Mouse (Mus musculus): ENCODE measurements around the gene Slc41a1. TPM values are rescaled to one million over a fixed set of nuclear protein-coding genes. Genes with fewer than 3 reads are reported as not detected.

Slc41a1 gene
- polyA plus RNA-seq, 1 experiment from 2014 or later: 11.2 TPM

- H3K4me2 ChIP-seq (replicated peaks; ENCODE audit: low read depth, low read length): no peak overlapping the region
Observed at GRCm38 (mm10) chr1:131830971-131831641, 3.8 kb downstream of the Slc41a1 start.

GRCm38 (mm10) chr1:131837035-131837434 lies 9.7 kb downstream of the Slc41a1 start:
- no peak for ATAC-seq (ENCODE audit: low FRiP score, low TSS enrichment)
- H3K4me3 ChIP-seq (ENCODE audit: low read length): no peak overlapping the region
- no peaks in the 10 kb centered on the region for H3K27me3 ChIP-seq (ENCODE audit: control insufficient read depth, insufficient read depth, low read length)
- H3K27ac ChIP-seq (ENCODE audit: low read depth, low read length): no peak overlapping the region
- no peak overlapping the region for H3K4me2 ChIP-seq (replicated peaks; ENCODE audit: low read depth, low read length)
- 85% methylated on average over 3 of the region's 3 CpGs for WGBS
- no peaks in the 10 kb centered on the region for H3K9me3 ChIP-seq (ENCODE audit: control insufficient read depth, low read length)
- no peaks in the 10 kb centered on the region for H3K4me1 ChIP-seq (ENCODE audit: control insufficient read depth, insufficient read depth, low read length)
- H3K9ac ChIP-seq (ENCODE audit: low read depth, low read length): no peak overlapping the region; the same call in 1 of the 2 replicates
- H3K36me3 ChIP-seq (ENCODE audit: control insufficient read depth, insufficient read depth, low read length): peaks cover 37% of the 10 kb centered on the region; the same call in 1 of the 2 replicates

More at GRCm38 (mm10) chr1:131830971-131831641, 3.8 kb downstream of the Slc41a1 start:
- no peak for ATAC-seq (ENCODE audit: low FRiP score, low TSS enrichment)
- no peak overlapping the region for H3K9ac ChIP-seq (ENCODE audit: low read depth, low read length)
- WGBS: 79% methylated on average over 8 of the region's 8 CpGs
- H3K27ac ChIP-seq (ENCODE audit: low read depth, low read length): no peak overlapping the region
- H3K4me1 ChIP-seq (ENCODE audit: control insufficient read depth, insufficient read depth, low read length): peaks cover 7% of the 10 kb centered on the region
- peaks cover 25% of the 10 kb centered on the region; the same call in 1 of the 2 replicates for H3K36me3 ChIP-seq (ENCODE audit: control insufficient read depth, insufficient read depth, low read length)
- H3K9me3 ChIP-seq (ENCODE audit: control insufficient read depth, low read length): no peaks in the 10 kb centered on the region
- H3K4me3 ChIP-seq (ENCODE audit: low read length): no peak overlapping the region
- H3K27me3 ChIP-seq (ENCODE audit: control insufficient read depth, insufficient read depth, low read length): no peaks in the 10 kb centered on the region

GRCm38 (mm10) chr1:131838542-131838941 lies 11.2 kb downstream of the Slc41a1 start:
- 66% methylated on average over 5 of the region's 5 CpGs for WGBS
- Histone ChIP-seq H3K27ac (ENCODE audit: low read depth, low read length) (no peak overlapping the region), H3K4me3 (ENCODE audit: low read length) (no peak overlapping the region), H3K4me2 (replicated peaks; ENCODE audit: low read depth, low read length) (no peak overlapping the region), H3K4me1 (ENCODE audit: control insufficient read depth, insufficient read depth, low read length) (no peaks in the 10 kb centered on the region), H3K9ac (ENCODE audit: low read depth, low read length) (no peak overlapping the region), H3K9me3 (ENCODE audit: control insufficient read depth, low read length) (no peaks in the 10 kb centered on the region), H3K27me3 (ENCODE audit: control insufficient read depth, insufficient read depth, low read length) (no peaks in the 10 kb centered on the region), H3K36me3 (ENCODE audit: control insufficient read depth, insufficient read depth, low read length) (peaks cover 40% of the 10 kb centered on the region)
- no peak for ATAC-seq (ENCODE audit: low FRiP score, low TSS enrichment)

GRCm38 (mm10) chr1:131839279-131839678 lies 12.0 kb downstream of the Slc41a1 start:
- no peak overlapping the region for H3K27ac ChIP-seq (ENCODE audit: low read depth, low read length)
- 74% methylated on average over 2 of the region's 2 CpGs for WGBS
- no peak for ATAC-seq (ENCODE audit: low FRiP score, low TSS enrichment)
- H3K9ac ChIP-seq (ENCODE audit: low read depth, low read length): no peak overlapping the region
- H3K9me3 ChIP-seq (ENCODE audit: control insufficient read depth, low read length): no peaks in the 10 kb centered on the region
- no peak overlapping the region for H3K4me2 ChIP-seq (replicated peaks; ENCODE audit: low read depth, low read length)
- no peak overlapping the region for H3K4me3 ChIP-seq (ENCODE audit: low read length)
- H3K36me3 ChIP-seq (ENCODE audit: control insufficient read depth, insufficient read depth, low read length): peaks cover 43% of the 10 kb centered on the region
- no peaks in the 10 kb centered on the region for H3K4me1 ChIP-seq (ENCODE audit: control insufficient read depth, insufficient read depth, low read length)
- no peaks in the 10 kb centered on the region for H3K27me3 ChIP-seq (ENCODE audit: control insufficient read depth, insufficient read depth, low read length)

- Histone ChIP-seq H3K4me1 (ENCODE audit: control insufficient read depth, insufficient read depth, low read length) (no peaks in the 10 kb centered on the region), H3K27me3 (ENCODE audit: control insufficient read depth, insufficient read depth, low read length) (no peaks in the 10 kb centered on the region), H3K4me3 (ENCODE audit: low read length) (no peak overlapping the region), H3K9me3 (ENCODE audit: control insufficient read depth, low read length) (no peaks in the 10 kb centered on the region), H3K27ac (ENCODE audit: low read depth, low read length) (no peak overlapping the region), H3K4me2 (replicated peaks; ENCODE audit: low read depth, low read length) (no peak overlapping the region), H3K9ac (ENCODE audit: low read depth, low read length) (no peak overlapping the region), H3K36me3 (ENCODE audit: control insufficient read depth, insufficient read depth, low read length) (peaks cover 56% of the 10 kb centered on the region)
- no peak for ATAC-seq (ENCODE audit: low FRiP score, low TSS enrichment)
- 87% methylated on average over 4 of the region's 4 CpGs for WGBS
Observed at GRCm38 (mm10) chr1:131842221-131842620, 14.9 kb downstream of the Slc41a1 start.

- no peaks in the 10 kb centered on the region for H3K4me1 ChIP-seq (ENCODE audit: control insufficient read depth, insufficient read depth, low read length)
- no peak overlapping the region for H3K27ac ChIP-seq (ENCODE audit: low read depth, low read length)
- no peak overlapping the region for H3K4me2 ChIP-seq (replicated peaks; ENCODE audit: low read depth, low read length)
- peaks cover 60% of the 10 kb centered on the region for H3K36me3 ChIP-seq (ENCODE audit: control insufficient read depth, insufficient read depth, low read length)
- H3K9me3 ChIP-seq (ENCODE audit: control insufficient read depth, low read length): no peaks in the 10 kb centered on the region
- H3K4me3 ChIP-seq (ENCODE audit: low read length): no peak overlapping the region
- ATAC-seq (ENCODE audit: low FRiP score, low TSS enrichment): no peak
- 94% methylated on average over 10 of the region's 10 CpGs for WGBS
- no peak overlapping the region for H3K9ac ChIP-seq (ENCODE audit: low read depth, low read length)
- H3K27me3 ChIP-seq (ENCODE audit: control insufficient read depth, insufficient read depth, low read length): no peaks in the 10 kb centered on the region
Observed at GRCm38 (mm10) chr1:131843758-131844157, 16.5 kb downstream of the Slc41a1 start.

- H3K4me3 ChIP-seq (ENCODE audit: low read length): no peak overlapping the region
- WGBS: 84% methylated on average over 8 of the region's 8 CpGs
- ATAC-seq (ENCODE audit: low FRiP score, low TSS enrichment): no peak
- H3K27me3 ChIP-seq (ENCODE audit: control insufficient read depth, insufficient read depth, low read length): no peaks in the 10 kb centered on the region
- H3K36me3 ChIP-seq (ENCODE audit: control insufficient read depth, insufficient read depth, low read length): peaks cover 58% of the 10 kb centered on the region
- no peaks in the 10 kb centered on the region for H3K4me1 ChIP-seq (ENCODE audit: control insufficient read depth, insufficient read depth, low read length)
- no peak overlapping the region for H3K9ac ChIP-seq (ENCODE audit: low read depth, low read length)
- H3K9me3 ChIP-seq (ENCODE audit: control insufficient read depth, low read length): no peaks in the 10 kb centered on the region
- no peak overlapping the region for H3K4me2 ChIP-seq (replicated peaks; ENCODE audit: low read depth, low read length)
- H3K27ac ChIP-seq (ENCODE audit: low read depth, low read length): no peak overlapping the region
Observed at GRCm38 (mm10) chr1:131844883-131845282, 17.6 kb downstream of the Slc41a1 start.

- H3K4me3 ChIP-seq (ENCODE audit: low read length): no peak overlapping the region
- H3K36me3 ChIP-seq (ENCODE audit: control insufficient read depth, insufficient read depth, low read length): peaks cover 45% of the 10 kb centered on the region
- WGBS: 81% methylated on average over 5 of the region's 5 CpGs
Observed at GRCm38 (mm10) chr1:131846255-131846654, 19.0 kb downstream of the Slc41a1 start.

GRCm38 (mm10) chr1:131861811-131862210 lies 34.5 kb downstream of the Slc41a1 start:
- Histone ChIP-seq H3K4me2 (replicated peaks; ENCODE audit: low read depth, low read length) (no peak overlapping the region), H3K4me3 (ENCODE audit: low read length) (no peak overlapping the region), H3K9me3 (ENCODE audit: control insufficient read depth, low read length) (no peaks in the 10 kb centered on the region), H3K27ac (ENCODE audit: low read depth, low read length) (no peak overlapping the region), H3K27me3 (ENCODE audit: control insufficient read depth, insufficient read depth, low read length) (no peaks in the 10 kb centered on the region), H3K9ac (ENCODE audit: low read depth, low read length) (no peak overlapping the region), H3K4me1 (ENCODE audit: control insufficient read depth, insufficient read depth, low read length) (no peaks in the 10 kb centered on the region), H3K36me3 (ENCODE audit: control insufficient read depth, insufficient read depth, low read length) (no peaks in the 10 kb centered on the region)
- 56% methylated on average over 4 of the region's 4 CpGs for WGBS
- no peak for ATAC-seq (ENCODE audit: low FRiP score, low TSS enrichment)

More at GRCm38 (mm10) chr1:131846255-131846654, 19.0 kb downstream of the Slc41a1 start:
- Histone ChIP-seq H3K4me2 (replicated peaks; ENCODE audit: low read depth, low read length) (no peak overlapping the region), H3K9me3 (ENCODE audit: control insufficient read depth, low read length) (no peaks in the 10 kb centered on the region), H3K27ac (ENCODE audit: low read depth, low read length) (no peak overlapping the region), H3K4me1 (ENCODE audit: control insufficient read depth, insufficient read depth, low read length) (no peaks in the 10 kb centered on the region), H3K9ac (ENCODE audit: low read depth, low read length) (no peak overlapping the region), H3K27me3 (ENCODE audit: control insufficient read depth, insufficient read depth, low read length) (no peaks in the 10 kb centered on the region)
- ATAC-seq (ENCODE audit: low FRiP score, low TSS enrichment): no peak
